Mouse (Mus musculus) intestine, postnatal 0 days (tissue): Measurements from ENCODE around the gene Ttbk1. TPM values are rescaled to one million over a fixed set of nuclear protein-coding genes. Genes with fewer than 3 reads are reported as not detected.
"Not testable (repeated sequence)": the region's sequence is repeated elsewhere in the genome, so short reads cannot be mapped to it uniquely, and the experiment has no call there.

Experiments used
- ATAC-seq: fragments of 200-750 bp; cut with Nextera tagmentation; 2 replicates; pipeline ENCODE4 v1.8.0; 2017; ENCODE audit warnings: mild to moderate bottlenecking, moderate TSS enrichment, moderate library complexity
- H3K27ac ChIP-seq: fragments of 300-500 bp; sonication (generic); 2 replicates; pipeline ENCODE4 v1.5.1; 2014; ENCODE audit warnings: mild to moderate bottlenecking, low read depth, low read length, moderate library complexity
- H3K27me3 ChIP-seq: fragments of 300-500 bp; sonication (generic); replicated peaks from 2 replicates; pipeline ENCODE4 v1.6.1; 2014; ENCODE audit warnings: low read length, mixed read lengths; ENCODE audit not compliant: control insufficient read depth, insufficient read depth
- H3K36me3 ChIP-seq: fragments of 300-500 bp; sonication (generic); 2 replicates; pipeline ENCODE4 v1.6.1; 2014; ENCODE audit warnings: mild to moderate bottlenecking, moderate library complexity; ENCODE audit not compliant: control insufficient read depth, insufficient read depth
- H3K4me1 ChIP-seq: fragments of 300-500 bp; sonication (generic); replicated peaks from 2 replicates; pipeline ENCODE4 v1.6.1; 2014; ENCODE audit warnings: antibody characterized with exemption, low read length, mixed read lengths; ENCODE audit not compliant: control insufficient read depth, insufficient read depth
- H3K4me2 ChIP-seq: fragments of 300-500 bp; sonication (generic); replicated peaks from 2 replicates; pipeline ENCODE4 v1.6.1; 2014; ENCODE audit warnings: low read depth, mild to moderate bottlenecking, moderate library complexity
- H3K4me3 ChIP-seq: fragments of 300-500 bp; sonication (generic); 2 replicates; pipeline ENCODE4 v1.5.1; 2014; ENCODE audit warnings: low read depth, low read length
- H3K9ac ChIP-seq: fragments of 300-500 bp; sonication (generic); 2 replicates; pipeline ENCODE4 v1.6.1; 2014; ENCODE audit warnings: mild to moderate bottlenecking, low read depth, low read length
- H3K9me3 ChIP-seq: fragments of 300-500 bp; sonication (generic); 2 replicates; pipeline ENCODE4 v1.6.1; 2016; ENCODE audit warnings: mixed run types; ENCODE audit not compliant: control insufficient read depth
- CTCF ChIP-seq: sonication (generic); IDR thresholded peaks from 2 replicates; pipeline ENCODE4 v1.5.1; 2016; ENCODE audit warnings: low read depth, mild to moderate bottlenecking, control low read depth, antibody characterized with exemption, moderate library complexity
- WGBS: fragments of 180-500 bp; shearing (Covaris S2); extraction: QIAGEN DNeasy Blood & Tissue Kit; methylation state at CpG from one replicate; pipeline ENCODE4 v1.1.7; 2014; 5-methylcytosine and 5-hydroxymethylcytosine counted together
- polyA plus RNA-seq: library from polyadenylated mRNA; unstranded; fragments of >200 nt; fragmentation: Nextera tagmentation; extraction: Ambion mirVana; gene quantifications from 2 replicates; pipeline ENCODE4 v1.2.1, GENCODE M21; 2015

Gene Ttbk1
- polyA plus RNA-seq, 1 experiment from 2014 or later: 0.09 TPM

DNA sequence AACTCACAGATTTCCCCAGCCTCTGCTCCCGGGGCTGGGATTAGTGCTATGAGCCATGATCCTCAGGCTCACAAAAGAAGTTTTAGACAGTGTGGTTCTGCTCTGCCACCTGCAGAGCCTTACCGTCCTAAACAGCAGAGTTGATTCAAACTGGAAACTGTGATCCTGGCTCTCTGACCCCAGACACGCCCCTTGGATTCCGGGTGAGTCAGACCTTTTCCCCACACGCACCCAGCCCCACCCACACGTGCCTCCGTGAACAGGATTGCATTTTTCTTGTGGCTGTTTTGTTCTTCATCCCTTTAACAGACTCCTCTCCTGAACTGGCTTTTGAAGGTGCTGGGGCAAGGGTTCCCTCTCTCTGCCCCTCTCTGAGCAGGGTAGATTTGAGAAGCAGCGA is 10.5 kb upstream of the Ttbk1 start:
- no peak overlapping the region for H3K27ac ChIP-seq
- peaks cover 4% of the 10 kb centered on the region; the same call in 1 of the 2 replicates for H3K36me3 ChIP-seq
- H3K4me2 ChIP-seq: no peak overlapping the region
- H3K4me1 ChIP-seq: no peaks in the 10 kb centered on the region; the same call in 1 of the 2 replicates
- no peak overlapping the region for H3K4me3 ChIP-seq
- WGBS: 48% methylated on average over 8 of the region's 8 CpGs
- no peak overlapping the region for H3K9ac ChIP-seq
- peak; percentile 18; the same call in 1 of the 2 replicates for ATAC-seq
- TF ChIP-seq CTCF: no peak
- no peaks in the 10 kb centered on the region for H3K9me3 ChIP-seq
- 0 out of 2 replicates have a peak, but pooled peaks cover 4% of the 10 kb centered on the region for H3K27me3 ChIP-seq

DNA sequence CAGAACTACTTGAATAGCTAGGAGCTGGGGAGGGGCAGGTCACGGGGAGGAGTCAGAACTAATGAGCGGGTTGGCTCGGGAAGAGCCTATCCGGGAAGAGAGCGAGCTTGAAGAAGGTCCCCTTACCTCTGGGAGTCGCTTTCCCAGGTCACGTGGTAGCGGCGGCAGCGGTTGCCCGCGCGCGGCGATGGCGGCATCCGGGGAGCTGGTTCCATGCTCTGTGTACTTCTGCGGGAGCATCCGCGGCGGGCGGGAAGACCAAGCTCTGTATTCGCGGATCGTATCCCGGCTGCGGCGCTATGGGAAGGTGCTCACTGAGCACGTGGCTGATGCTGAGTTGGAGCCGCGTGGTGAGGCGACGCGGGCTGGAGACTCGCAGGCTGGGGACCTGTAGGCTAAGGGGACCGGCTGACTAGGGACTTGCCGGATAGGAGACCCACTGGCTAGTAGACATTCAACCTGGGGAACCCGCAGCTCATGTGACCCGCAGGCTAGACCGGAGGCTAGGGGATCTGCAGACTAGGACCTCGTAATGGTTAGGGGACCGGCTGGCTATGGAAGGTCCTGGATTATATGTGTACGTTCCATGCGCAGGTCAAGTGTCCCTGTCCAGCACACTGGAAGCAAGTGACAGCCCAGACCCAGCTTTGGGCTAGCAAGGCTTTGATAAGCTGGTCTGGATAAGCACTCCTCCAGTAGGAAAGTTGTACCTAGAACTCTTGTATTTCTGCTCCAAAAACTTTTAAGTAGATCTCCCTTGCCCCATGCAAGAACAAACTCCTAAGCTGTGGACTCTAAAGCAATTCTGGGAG is 9.4 kb upstream of the Ttbk1 start, which contains the start of gene Dnph1:
Gene Dnph1, plus strand, starts transcription at position 89 of the 812 bp plus-strand sequence.
- Histone ChIP-seq H3K36me3 (peaks cover 4% of the 10 kb centered on the region; the same call in 1 of the 2 replicates), H3K27ac (no peak within 1 kb of the TSS), H3K9ac (peak within 1 kb of the TSS; percentile 34), H3K4me1 (no peaks in the 10 kb centered on the region; the same call in 1 of the 2 replicates), H3K9me3 (no peaks in the 10 kb centered on the region), H3K4me2 (peak within 1 kb of the TSS; percentile 84), H3K27me3 (0 out of 2 replicates have a peak, but pooled peaks cover 4% of the 10 kb centered on the region), H3K4me3 (peak within 1 kb of the TSS; percentile 42)
- under 1% methylated on average over 44 of the region's 44 CpGs for WGBS
- no peak for TF ChIP-seq CTCF
- ATAC-seq: peak; percentile 91

DNA sequence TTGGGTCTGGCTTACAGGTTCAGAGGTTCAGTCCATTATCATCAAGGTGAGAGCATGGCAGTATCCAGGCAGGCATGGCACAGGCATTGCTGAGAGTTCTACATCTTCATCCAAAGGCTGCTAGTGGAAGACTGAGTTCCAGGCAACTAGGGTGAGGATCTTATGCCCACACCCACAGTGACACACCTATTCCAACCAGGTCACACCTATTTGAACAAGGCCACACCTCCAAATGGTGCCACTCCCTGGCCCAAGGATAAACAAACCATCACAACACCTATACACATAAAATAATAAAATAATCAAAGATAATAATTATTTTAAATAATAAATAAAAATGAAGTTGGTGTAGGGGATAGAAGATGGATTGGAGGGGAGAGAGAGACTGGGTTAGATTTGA is 8.6 kb upstream of the Ttbk1 start:
- not testable (repeated sequence) for H3K36me3 ChIP-seq, ATAC-seq, H3K27ac ChIP-seq, H3K9ac ChIP-seq, H3K27me3 ChIP-seq, H3K4me2 ChIP-seq, H3K4me3 ChIP-seq, H3K4me1 ChIP-seq, H3K9me3 ChIP-seq

DNA sequence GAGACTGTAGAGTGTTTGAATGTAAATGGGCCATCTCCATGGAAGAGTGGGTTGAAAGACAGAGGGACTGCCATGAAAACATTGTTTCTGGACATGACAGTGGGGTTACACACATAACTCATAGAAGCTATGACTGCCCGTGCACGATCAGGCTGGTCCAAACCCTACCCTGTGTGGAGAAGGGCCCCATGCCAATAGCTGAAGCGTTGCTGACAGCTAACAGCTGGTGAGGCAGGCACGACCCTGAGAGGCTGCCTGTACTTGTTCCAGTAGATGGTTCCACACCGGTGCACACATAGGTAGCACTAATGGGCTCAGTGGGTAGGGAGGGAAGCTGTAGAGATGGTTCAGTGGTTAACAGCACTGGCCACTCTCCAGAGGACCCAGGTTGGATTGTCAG is 8.0 kb upstream of the Ttbk1 start:
- 0 out of 2 replicates have a peak, but pooled peaks cover 4% of the 10 kb centered on the region for H3K27me3 ChIP-seq
- H3K4me3 ChIP-seq: no peak overlapping the region
- no peaks in the 10 kb centered on the region for H3K9me3 ChIP-seq
- no peak overlapping the region for H3K27ac ChIP-seq
- H3K4me2 ChIP-seq: no peak overlapping the region
- no peak for TF ChIP-seq CTCF
- H3K9ac ChIP-seq: no peak overlapping the region
- no peak for ATAC-seq
- no peaks in the 10 kb centered on the region; the same call in 1 of the 2 replicates for H3K4me1 ChIP-seq
- 85% methylated on average over 5 of the region's 5 CpGs for WGBS
- H3K36me3 ChIP-seq: peaks cover 4% of the 10 kb centered on the region; the same call in 1 of the 2 replicates

DNA sequence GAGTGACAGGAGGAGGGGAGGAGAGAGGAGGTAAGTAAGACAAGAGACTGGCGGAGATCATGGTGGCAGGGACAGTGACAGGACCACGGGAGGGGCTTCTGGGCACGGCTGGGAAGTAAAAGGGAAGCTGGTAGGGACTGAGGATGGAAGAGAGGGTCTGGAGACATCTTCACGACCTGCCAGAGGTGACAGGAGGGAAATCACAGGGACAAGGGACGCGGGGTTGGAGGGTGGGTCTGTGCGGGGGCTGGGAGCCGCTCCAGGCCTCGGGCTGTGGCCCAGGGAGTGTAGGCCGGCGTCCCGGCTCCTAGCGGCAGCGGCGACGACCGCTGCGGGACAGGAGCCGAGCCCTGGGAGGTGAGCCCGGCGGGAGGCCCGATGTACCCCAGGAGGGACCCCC is 480 bp downstream of the Ttbk1 start:
- Histone ChIP-seq H3K9ac (no peak overlapping the region), H3K36me3 (no peaks in the 10 kb centered on the region), H3K4me1 (no peaks in the 10 kb centered on the region), H3K27me3 (peaks cover 63% of the 10 kb centered on the region), H3K4me3 (peak overlapping the region; percentile 29), H3K4me2 (peak overlapping the region; percentile 52), H3K27ac (no peak overlapping the region), H3K9me3 (no peaks in the 10 kb centered on the region)
- ATAC-seq: no peak
- WGBS: 7% methylated on average over 16 of the region's 22 CpGs
- TF ChIP-seq CTCF: no peak

- Histone ChIP-seq H3K27ac (no peak overlapping the region), H3K4me1 (no peaks in the 10 kb centered on the region), H3K4me3 (peak overlapping the region; percentile 32; the same call in 1 of the 2 replicates), H3K9ac (no peak overlapping the region), H3K36me3 (no peaks in the 10 kb centered on the region), H3K4me2 (peak overlapping the region; percentile 57), H3K9me3 (no peaks in the 10 kb centered on the region), H3K27me3 (peaks cover 67% of the 10 kb centered on the region)
- WGBS: 22% methylated on average over 6 of the region's 6 CpGs
- TF ChIP-seq CTCF: peak; percentile 49
- no peak for ATAC-seq
Observed at GRCm38 (mm10) chr17:46484461-46484875, 3.0 kb downstream of the Ttbk1 start.
